Mouse (Mus musculus): ENCODE measurements at regions not wholly inside any gene's neighbourhood (a gene's known extent, or its start where the extent isn't known, plus 50 kb on each side); places are given as distances from the start of the nearest gene placed in this dataset.

DNA sequence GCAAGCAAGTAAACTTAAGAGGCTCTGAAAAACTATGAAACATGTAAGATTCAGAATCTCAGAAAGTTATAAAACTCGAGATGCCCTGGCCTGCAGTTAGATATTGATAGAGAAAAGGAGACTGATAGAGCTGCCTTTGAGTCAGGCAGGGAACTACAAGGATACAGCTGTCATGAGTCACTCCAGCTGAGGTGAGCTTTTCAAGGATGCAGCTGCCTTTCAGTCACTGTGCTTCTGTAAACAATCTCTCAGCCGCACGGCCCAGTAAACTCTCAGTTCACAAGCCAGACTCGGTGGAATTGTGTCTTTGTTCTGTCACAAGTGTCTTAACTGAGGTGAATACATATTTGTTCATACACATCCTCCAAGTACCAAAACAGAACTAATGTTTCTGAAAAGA, 334.9 kb upstream of the Rsrc1 start:
- WGBS (ENCODE audit: insufficient replicate concordance), result 46% methylated on average over 4 of the region's 4 CpGs
- Histone ChIP-seq H3K27ac (no peak overlapping the region), H3K36me3 (replicated peaks; ENCODE audit: control insufficient read depth, insufficient read depth, low read depth) (no peaks in the 10 kb centered on the region), H3K4me3 (ENCODE audit: insufficient read depth in 1 of 2, low read depth in 2 of 2, low read length in 2 of 2) (no peak overlapping the region), H3K9me3 (ENCODE audit: control insufficient read depth, low read length) (no peaks in the 10 kb centered on the region), H3K9ac (replicated peaks) (no peak overlapping the region), H3K27me3 (ENCODE audit: control insufficient read depth, insufficient read depth, low read length) (no peaks in the 10 kb centered on the region), H3K4me2 (ENCODE audit: low read depth) (no peak overlapping the region), H3K4me1 (replicated peaks; ENCODE audit: control insufficient read depth in 2 of 2, insufficient read depth in 2 of 2, low read length in 1 of 2) (peaks cover 0 to 8% of the 10 kb centered on the region in 2 experiments; a peak in 3 of 4 replicates)
- TF ChIP-seq EP300 (IDR thresholded peaks at IDR 0.05; ENCODE audit: low read depth) (no peak), CTCF (IDR thresholded peaks at IDR 0.05; ENCODE audit: low read depth) (no peak)
- ATAC-seq (ENCODE audit: insufficient read depth) (no peak), DNase-seq (ENCODE audit: low read depth in 3 of 3, low spot score in 3 of 3) (no peak)

DNA sequence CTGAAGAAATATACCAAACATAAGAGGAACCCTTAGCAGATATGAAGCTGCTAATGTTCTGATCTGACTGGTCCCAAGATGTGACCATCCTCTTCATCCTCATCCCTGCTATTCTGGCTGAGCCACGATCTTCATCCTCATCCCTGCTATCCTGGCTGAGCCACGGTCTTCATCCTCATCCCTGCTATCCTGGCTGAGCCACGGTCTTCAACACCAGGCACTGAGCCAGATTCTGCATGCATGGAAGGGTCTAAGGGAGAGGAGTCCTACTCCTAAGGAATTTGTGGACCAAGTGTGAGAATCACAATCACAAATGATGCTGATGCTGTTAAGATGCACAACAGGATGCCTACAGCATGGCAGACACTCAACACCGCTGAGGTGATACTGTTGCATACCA, 331.9 kb upstream of the Rsrc1 start:
- TF ChIP-seq CTCF (IDR thresholded peaks at IDR 0.05; ENCODE audit: low read depth) (no peak), EP300 (IDR thresholded peaks at IDR 0.05; ENCODE audit: low read depth) (no peak)
- no peak for ATAC-seq (ENCODE audit: insufficient read depth)
- no peak for DNase-seq (ENCODE audit: low read depth in 3 of 3, low spot score in 3 of 3)
- H3K36me3 ChIP-seq (replicated peaks; ENCODE audit: control insufficient read depth, insufficient read depth, low read depth), result no peaks in the 10 kb centered on the region
- no peak overlapping the region for H3K27ac ChIP-seq
- WGBS (ENCODE audit: insufficient replicate concordance), result 72% methylated on average over 4 of the region's 4 CpGs
- H3K4me2 ChIP-seq (ENCODE audit: low read depth), result no peak overlapping the region
- H3K9ac ChIP-seq (replicated peaks), result no peak overlapping the region
- no peaks in the 10 kb centered on the region for H3K9me3 ChIP-seq (ENCODE audit: control insufficient read depth, low read length)
- no peaks in the 10 kb centered on the region for H3K27me3 ChIP-seq (ENCODE audit: control insufficient read depth, insufficient read depth, low read length)
- no peak overlapping the region for H3K4me3 ChIP-seq (ENCODE audit: insufficient read depth in 1 of 2, low read depth in 2 of 2, low read length in 2 of 2)
- peaks cover 12 to 20% of the 10 kb centered on the region in 2 experiments for H3K4me1 ChIP-seq (replicated peaks; ENCODE audit: control insufficient read depth in 2 of 2, insufficient read depth in 2 of 2, low read length in 1 of 2)

DNA sequence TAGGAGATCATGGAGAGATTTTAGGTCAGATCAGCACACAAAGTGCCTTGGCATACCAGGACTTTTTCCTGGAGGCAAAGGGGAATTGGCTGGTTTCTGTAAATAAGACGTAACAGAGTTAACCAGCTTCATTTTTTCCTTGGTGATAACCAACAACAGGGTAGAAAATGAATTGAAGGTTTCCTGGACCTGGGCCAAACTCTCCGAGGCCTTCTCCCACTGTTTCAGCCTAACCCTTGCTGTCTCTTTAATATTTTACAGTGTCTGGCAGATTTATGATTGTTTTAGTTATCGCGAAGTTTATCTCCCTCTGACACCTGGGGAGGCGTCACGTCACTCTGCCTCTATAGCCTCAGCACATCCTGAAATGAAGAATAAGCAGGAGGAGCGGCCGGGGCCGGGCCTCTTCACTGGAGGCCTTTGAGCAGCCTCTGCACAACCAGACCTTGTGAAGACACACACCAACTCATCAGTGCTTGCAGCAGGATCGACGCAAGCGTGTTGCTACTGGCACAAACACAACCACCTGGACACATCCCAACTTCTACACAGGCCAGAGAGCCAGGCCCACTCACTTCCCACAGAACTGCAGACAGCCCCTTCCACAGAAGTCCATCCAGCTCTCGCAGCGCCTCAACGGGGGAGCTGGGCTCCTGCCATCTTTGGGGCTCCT, 331.0 kb upstream of the Rsrc1 start:
- H3K4me2 ChIP-seq (ENCODE audit: low read depth), result no peak overlapping the region
- H3K36me3 ChIP-seq (replicated peaks; ENCODE audit: control insufficient read depth, insufficient read depth, low read depth), result no peaks in the 10 kb centered on the region
- DNase-seq (ENCODE audit: low read depth in 3 of 3, low spot score in 3 of 3) (no peak), ATAC-seq (ENCODE audit: insufficient read depth) (no peak)
- H3K4me3 ChIP-seq (ENCODE audit: insufficient read depth in 1 of 2, low read depth in 2 of 2, low read length in 2 of 2), result no peak overlapping the region
- peaks cover 12 to 29% of the 10 kb centered on the region in 2 experiments for H3K4me1 ChIP-seq (replicated peaks; ENCODE audit: control insufficient read depth in 2 of 2, insufficient read depth in 2 of 2, low read length in 1 of 2)
- TF ChIP-seq CTCF (IDR thresholded peaks at IDR 0.05; ENCODE audit: low read depth) (no peak), EP300 (IDR thresholded peaks at IDR 0.05; ENCODE audit: low read depth) (0 out of 2 replicates have a peak, but pooled peaks have one; percentile 28)
- no peaks in the 10 kb centered on the region for H3K9me3 ChIP-seq (ENCODE audit: control insufficient read depth, low read length)
- no peak overlapping the region for H3K27ac ChIP-seq
- WGBS (ENCODE audit: insufficient replicate concordance), result 51% methylated on average over 15 of the region's 15 CpGs
- no peaks in the 10 kb centered on the region for H3K27me3 ChIP-seq (ENCODE audit: control insufficient read depth, insufficient read depth, low read length)
- no peak overlapping the region for H3K9ac ChIP-seq (replicated peaks)

DNA sequence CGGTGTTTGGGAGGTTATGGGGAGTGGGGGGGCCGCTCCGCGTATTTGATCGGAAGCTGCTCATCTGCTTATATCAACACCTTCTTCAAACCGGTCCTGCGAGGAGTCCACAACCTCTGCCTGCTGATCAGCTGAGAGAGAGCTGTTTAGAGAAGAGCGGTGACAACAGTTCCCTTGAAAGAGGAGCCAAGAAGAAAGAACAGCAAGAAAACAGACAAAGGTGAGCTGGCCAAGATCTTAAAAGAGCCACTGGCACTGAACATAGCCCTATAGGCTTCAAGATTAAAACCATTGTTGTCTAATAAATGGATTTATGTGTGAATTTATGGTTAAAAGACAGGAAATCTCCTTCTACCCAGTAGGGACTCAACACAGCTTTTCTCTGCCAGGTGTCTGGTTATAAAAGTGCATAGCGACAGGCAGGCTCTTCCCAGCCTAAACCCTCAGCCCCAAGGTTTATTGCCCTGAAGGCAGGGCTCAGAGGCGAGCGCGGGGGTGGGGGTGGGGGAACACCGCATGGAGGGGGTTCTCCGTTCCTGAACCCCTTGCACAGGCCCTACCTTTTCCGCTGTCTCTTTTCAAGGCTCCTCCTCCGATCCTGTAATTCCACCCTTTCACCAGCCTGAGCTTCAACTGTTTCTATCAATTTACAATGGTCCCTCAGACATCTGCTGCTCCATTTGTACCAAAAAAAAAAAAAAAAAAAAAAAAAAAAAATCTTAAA, 330.3 kb upstream of the Rsrc1 start:
- no peak overlapping the region for H3K27ac ChIP-seq
- no peak overlapping the region for H3K4me2 ChIP-seq (ENCODE audit: low read depth)
- no peaks in the 10 kb centered on the region for H3K36me3 ChIP-seq (replicated peaks; ENCODE audit: control insufficient read depth, insufficient read depth, low read depth)
- DNase-seq (ENCODE audit: low read depth in 3 of 3, low spot score in 3 of 3) (no peak), ATAC-seq (ENCODE audit: insufficient read depth) (no peak)
- H3K9ac ChIP-seq (replicated peaks), result no peak overlapping the region
- 77% methylated on average over 16 of the region's 16 CpGs for WGBS (ENCODE audit: insufficient replicate concordance)
- H3K27me3 ChIP-seq (ENCODE audit: control insufficient read depth, insufficient read depth, low read length), result no peaks in the 10 kb centered on the region
- TF ChIP-seq CTCF (IDR thresholded peaks at IDR 0.05; ENCODE audit: low read depth) (no peak), EP300 (IDR thresholded peaks at IDR 0.05; ENCODE audit: low read depth) (no peak)
- H3K9me3 ChIP-seq (ENCODE audit: control insufficient read depth, low read length), result no peaks in the 10 kb centered on the region
- peaks cover 14 to 36% of the 10 kb centered on the region in 2 experiments for H3K4me1 ChIP-seq (replicated peaks; ENCODE audit: control insufficient read depth in 2 of 2, insufficient read depth in 2 of 2, low read length in 1 of 2)
- no peak overlapping the region for H3K4me3 ChIP-seq (ENCODE audit: insufficient read depth in 1 of 2, low read depth in 2 of 2, low read length in 2 of 2)

DNA sequence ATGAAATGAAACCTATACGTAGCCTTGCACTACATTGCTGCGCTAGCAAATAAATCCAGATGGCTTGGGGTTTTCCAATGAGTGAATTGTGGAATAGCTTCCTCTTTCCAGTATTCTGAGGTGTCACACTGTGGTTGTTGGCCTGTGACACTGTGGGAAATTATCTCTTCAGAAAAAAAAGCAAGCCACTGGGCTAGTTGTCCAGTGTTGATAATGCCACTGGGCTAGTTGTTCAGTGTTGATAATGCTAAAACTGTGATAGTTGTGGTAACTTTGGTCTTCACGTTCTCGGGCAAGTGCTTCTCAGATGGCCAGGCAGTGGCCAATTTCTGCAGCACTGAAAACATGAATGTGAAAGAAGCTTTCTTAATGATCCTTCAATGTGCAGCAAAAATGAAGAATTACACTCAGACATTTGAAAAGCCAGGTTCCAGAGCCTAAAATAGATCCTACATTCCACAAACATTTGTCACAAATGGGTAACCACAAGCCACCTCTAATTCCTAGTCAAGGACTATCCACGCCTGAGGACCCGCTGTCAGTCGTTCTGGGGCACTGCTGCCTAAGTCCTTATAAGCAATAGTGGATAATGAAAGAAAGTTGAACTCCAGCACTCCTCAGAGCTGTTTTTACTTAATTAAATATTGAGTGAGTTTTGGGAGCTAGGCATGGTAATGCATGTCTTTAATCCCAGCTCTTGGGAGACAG, 328.9 kb upstream of the Rsrc1 start:
- no peaks in the 10 kb centered on the region for H3K9me3 ChIP-seq (ENCODE audit: control insufficient read depth, low read length)
- DNase-seq (ENCODE audit: low read depth in 3 of 3, low spot score in 3 of 3) (no peak), ATAC-seq (ENCODE audit: insufficient read depth) (peak; percentile 63)
- peak overlapping the region in 1 of 2 experiments; percentile 3; a peak in 1 of 4 replicates for H3K4me3 ChIP-seq (ENCODE audit: insufficient read depth in 1 of 2, low read depth in 2 of 2, low read length in 2 of 2)
- 27% methylated on average over 7 of the region's 7 CpGs for WGBS (ENCODE audit: insufficient replicate concordance)
- peak overlapping the region; percentile 32 for H3K27ac ChIP-seq
- peaks cover 25 to 47% of the 10 kb centered on the region in 2 experiments for H3K4me1 ChIP-seq (replicated peaks; ENCODE audit: control insufficient read depth in 2 of 2, insufficient read depth in 2 of 2, low read length in 1 of 2)
- TF ChIP-seq CTCF (IDR thresholded peaks at IDR 0.05; ENCODE audit: low read depth), result no peak
- TF ChIP-seq EP300 (IDR thresholded peaks at IDR 0.05; ENCODE audit: low read depth), result peak; percentile 76
- H3K27me3 ChIP-seq (ENCODE audit: control insufficient read depth, insufficient read depth, low read length), result no peaks in the 10 kb centered on the region
- H3K36me3 ChIP-seq (replicated peaks; ENCODE audit: control insufficient read depth, insufficient read depth, low read depth), result no peaks in the 10 kb centered on the region
- peak overlapping the region; percentile 50 for H3K4me2 ChIP-seq (ENCODE audit: low read depth)
- H3K9ac ChIP-seq (replicated peaks), result peak overlapping the region; percentile 35; the same call in 1 of the 2 replicates
